Mouse (Mus musculus) duodenum, adult 2 months (tissue): ENCODE data around the gene Olfr851. TPM values are rescaled to one million over a fixed set of nuclear protein-coding genes. Genes with fewer than 3 reads are reported as not detected.

Source experiments
- polyA plus RNA-seq: library from polyadenylated mRNA; depleted of rRNA; stranded (reverse); fragments of >200 nt; gene quantifications from 2 replicates; pipeline ENCODE4 v1.2.3, GENCODE M21; 2012; ENCODE audit warnings: low replicate concordance; rRNA removed

Gene Olfr851
- polyA plus RNA-seq = not detected in 2 replicates

DNA sequence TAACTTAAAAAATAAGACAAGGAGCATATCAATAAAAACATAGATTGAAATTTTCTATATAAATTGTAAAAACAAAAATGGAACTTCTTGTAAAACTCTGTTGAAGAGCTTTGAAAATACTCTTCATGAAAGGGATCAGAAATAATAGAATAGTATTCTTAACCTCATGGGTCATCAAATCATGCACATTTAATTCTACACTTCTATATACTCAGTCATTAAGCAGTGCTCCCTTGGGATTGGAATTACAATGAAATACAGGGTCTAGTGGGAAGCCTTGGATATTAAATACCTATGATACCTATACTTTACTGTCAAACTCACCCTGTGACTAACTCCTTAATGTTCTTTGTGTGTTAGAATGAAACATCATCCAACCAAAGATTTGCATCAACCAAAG is at the start of gene Olfr851:
TSS of gene Olfr851 (plus strand) at position 301 of the 400 bp plus-strand sequence.

DNA sequence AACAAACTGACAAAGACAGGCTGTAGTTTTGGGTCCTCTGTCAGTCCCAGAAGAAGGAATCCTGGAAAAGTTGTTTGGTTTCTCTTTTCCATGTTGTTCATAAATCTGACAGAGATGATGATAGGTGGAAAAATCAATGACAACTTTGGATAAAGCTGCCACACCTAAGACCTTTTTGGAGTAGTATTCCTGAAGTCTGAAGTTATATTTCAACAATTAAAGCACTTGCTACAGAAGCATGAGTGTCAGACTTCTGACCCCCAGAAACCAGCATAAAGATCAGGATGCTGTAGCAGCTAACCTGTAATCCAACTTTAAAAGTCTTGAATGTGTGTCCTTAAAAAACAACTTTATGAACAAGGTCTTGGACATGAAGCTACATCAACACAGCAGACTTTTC is 14.9 kb upstream of the Olfr851 start, which contains the start of gene Olfr850:
TSS of gene Olfr850 (minus strand) at position 101 of the 400 bp plus-strand sequence.

GRCm38 (mm10) chr9:19540976-19541375 is 47.9 kb downstream of the Olfr851 start, which contains the start of gene Olfr853:
Gene Olfr853, minus strand, starts transcription at chr9:19541076.

Other genes with a start within 250 kb of the Olfr851 start
- not detected in 2 replicates for gene Olfr843, start 241.3 kb upstream of the Olfr851 start, polyA plus RNA-seq
- gene Olfr844, start 176.9 kb upstream of the Olfr851 start, polyA plus RNA-seq = not detected in 2 replicates
- gene Olfr845, start 156.8 kb upstream of the Olfr851 start, polyA plus RNA-seq = not detected in 2 replicates
- gene Olfr846, start 129.3 kb upstream of the Olfr851 start, polyA plus RNA-seq = not detected in 2 replicates
- gene Olfr847, start 114.6 kb upstream of the Olfr851 start, polyA plus RNA-seq = not detected in 2 replicates
- not detected in 2 replicates for gene Olfr849, start 53.0 kb upstream of the Olfr851 start, polyA plus RNA-seq
- gene Olfr850, start 15.0 kb upstream of the Olfr851 start, polyA plus RNA-seq = not detected in 2 replicates
- gene Olfr853, start 47.8 kb downstream of the Olfr851 start, polyA plus RNA-seq = not detected in 2 replicates
- gene Olfr854, start 74.1 kb downstream of the Olfr851 start, polyA plus RNA-seq = not detected in 2 replicates
- not detected in 2 replicates for gene Olfr855, start 89.3 kb downstream of the Olfr851 start, polyA plus RNA-seq
- 1.1 and 1.5 TPM in 2 replicates for gene Zfp317, start 128.8 kb downstream of the Olfr851 start, polyA plus RNA-seq
- gene Olfr857, start 216.1 kb downstream of the Olfr851 start, polyA plus RNA-seq = not detected in 2 replicates